Mouse (Mus musculus) intestine, embryonic 15.5 days (tissue): Measurements from ENCODE around the gene Pla2g4e. TPM values are rescaled to one million over a fixed set of nuclear protein-coding genes. Genes with fewer than 3 reads are reported as not detected.
"Not testable (repeated sequence)": the region's sequence is repeated elsewhere in the genome, so short reads cannot be mapped to it uniquely, and the experiment has no call there.

Source experiments
- ATAC-seq: fragments of 200-750 bp; cut with Nextera tagmentation; 2 replicates; pipeline ENCODE4 v1.8.0; 2017; ENCODE audit warnings: moderate TSS enrichment, moderate library complexity
- H3K27ac ChIP-seq: fragments of 300-500 bp; sonication (generic); 2 replicates; pipeline ENCODE4 v1.5.1; 2015; ENCODE audit warnings: mild to moderate bottlenecking, inconsistent platforms
- H3K27me3 ChIP-seq: fragments of 300-500 bp; sonication (generic); replicated peaks from 2 replicates; pipeline ENCODE4 v1.6.1; 2015; ENCODE audit warnings: inconsistent platforms
- H3K36me3 ChIP-seq: fragments of 300-500 bp; sonication (generic); 2 replicates; pipeline ENCODE4 v1.6.1; 2015; ENCODE audit warnings: inconsistent platforms
- H3K4me1 ChIP-seq: fragments of 300-500 bp; sonication (generic); replicated peaks from 2 replicates; pipeline ENCODE4 v1.6.1; 2015; ENCODE audit warnings: inconsistent platforms
- H3K4me2 ChIP-seq: fragments of 300-500 bp; sonication (generic); replicated peaks from 2 replicates; pipeline ENCODE4 v1.6.1; 2015; ENCODE audit warnings: mild to moderate bottlenecking, inconsistent platforms
- H3K4me3 ChIP-seq: fragments of 300-500 bp; sonication (generic); replicated peaks from 2 replicates; pipeline ENCODE4 v1.5.1; 2015; ENCODE audit warnings: inconsistent platforms
- H3K9ac ChIP-seq: fragments of 300-500 bp; sonication (generic); 2 replicates; pipeline ENCODE4 v1.6.1; 2015; ENCODE audit warnings: inconsistent platforms
- H3K9me3 ChIP-seq: fragments of 300-500 bp; sonication (generic); 2 replicates; pipeline ENCODE4 v1.6.1; 2016; ENCODE audit warnings: inconsistent platforms
- WGBS: fragments of 180-500 bp; shearing (Covaris S2); methylation state at CpG from one replicate; pipeline ENCODE4 v1.1.7; 2015; 5-methylcytosine and 5-hydroxymethylcytosine counted together
- polyA plus RNA-seq: library from polyadenylated mRNA; unstranded; fragments of >200 nt; fragmentation: Nextera tagmentation; extraction: Ambion mirVana; gene quantifications from 2 replicates; pipeline ENCODE4 v1.2.1, GENCODE M21; 2015

Gene Pla2g4e
- polyA plus RNA-seq, 1 experiment from 2014 or later = 0.09 TPM

DNA sequence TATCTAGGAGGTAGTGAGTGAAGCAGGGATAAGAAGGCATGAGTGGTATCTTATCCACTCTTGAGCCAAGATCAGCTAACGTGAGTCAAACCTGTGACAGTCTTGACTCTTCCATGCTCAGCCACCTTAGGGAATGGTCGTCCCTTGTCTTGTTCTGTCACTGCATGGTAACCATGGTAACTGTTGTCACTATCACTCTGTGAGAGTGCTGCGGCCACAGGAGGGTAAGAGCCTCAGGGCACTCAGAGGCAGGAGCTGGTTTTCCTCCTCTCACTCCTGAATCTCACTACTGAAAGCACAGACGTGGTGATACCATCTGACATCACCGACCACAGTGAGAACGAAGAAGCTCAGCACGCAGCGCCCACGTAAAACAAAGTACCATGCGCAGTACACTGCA lies 19.7 kb upstream of the Pla2g4e start:
- no peak for ATAC-seq
- Histone ChIP-seq H3K4me3 (no peak overlapping the region), H3K27ac (no peak overlapping the region), H3K4me2 (no peak overlapping the region), H3K36me3 (no peaks in the 10 kb centered on the region), H3K4me1 (0 out of 2 replicates have a peak, but pooled peaks cover 5% of the 10 kb centered on the region), H3K9me3 (no peaks in the 10 kb centered on the region), H3K27me3 (no peaks in the 10 kb centered on the region), H3K9ac (no peak overlapping the region)
- WGBS = 64% methylated on average over 10 of the region's 10 CpGs

DNA sequence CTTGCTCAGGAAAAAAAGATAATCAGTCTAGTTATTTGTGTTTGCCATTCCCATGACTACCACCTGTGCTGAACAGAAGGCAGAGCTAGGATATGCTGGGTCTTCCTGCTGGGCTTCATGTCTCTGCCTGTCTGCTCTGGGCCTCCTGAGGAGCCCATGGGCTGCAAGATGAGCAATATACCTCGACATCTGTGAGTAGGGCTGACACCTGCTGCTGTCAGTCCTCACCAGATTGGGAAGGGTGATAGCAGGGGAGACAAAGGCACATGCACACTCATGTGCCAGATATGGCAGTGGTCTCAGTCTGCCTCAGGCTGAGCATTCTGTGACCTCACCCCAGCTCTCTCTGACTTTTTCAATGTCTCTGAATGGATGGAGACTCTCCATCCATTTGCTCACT lies 17.7 kb upstream of the Pla2g4e start:
- 50% methylated on average over 1 of the region's 1 CpGs for WGBS
- Histone ChIP-seq H3K36me3 (no peaks in the 10 kb centered on the region), H3K27me3 (no peaks in the 10 kb centered on the region), H3K9me3 (no peaks in the 10 kb centered on the region), H3K4me2 (no peak overlapping the region), H3K9ac (no peak overlapping the region), H3K4me1 (no peaks in the 10 kb centered on the region), H3K4me3 (no peak overlapping the region), H3K27ac (no peak overlapping the region)
- no peak for ATAC-seq

DNA sequence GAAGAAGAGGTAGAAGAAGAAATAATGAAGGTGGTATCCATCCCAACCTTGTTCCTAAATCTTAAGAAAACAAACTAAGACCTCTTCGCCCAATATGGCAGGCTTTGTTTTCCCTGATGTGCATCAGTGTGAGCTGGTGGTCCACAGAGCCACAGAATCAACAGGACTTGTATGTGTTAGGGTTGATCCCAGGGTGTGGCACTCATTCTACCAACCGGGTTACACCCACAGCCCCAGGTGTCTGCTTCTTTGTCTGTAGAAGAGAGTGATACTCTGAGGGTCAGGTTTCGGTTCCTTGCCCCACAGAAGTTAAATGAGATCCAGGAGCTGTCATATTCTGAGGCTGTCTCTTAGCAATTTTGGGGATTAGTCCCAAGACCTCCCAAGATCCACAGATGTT lies 16.2 kb upstream of the Pla2g4e start:
- H3K4me3 ChIP-seq = no peak overlapping the region
- H3K9ac ChIP-seq = no peak overlapping the region
- no peak overlapping the region for H3K4me2 ChIP-seq
- 66% methylated on average over 3 of the region's 3 CpGs for WGBS
- no peaks in the 10 kb centered on the region for H3K27me3 ChIP-seq
- H3K4me1 ChIP-seq = no peaks in the 10 kb centered on the region
- ATAC-seq = no peak
- no peaks in the 10 kb centered on the region for H3K36me3 ChIP-seq
- no peak overlapping the region for H3K27ac ChIP-seq
- H3K9me3 ChIP-seq = no peaks in the 10 kb centered on the region

DNA sequence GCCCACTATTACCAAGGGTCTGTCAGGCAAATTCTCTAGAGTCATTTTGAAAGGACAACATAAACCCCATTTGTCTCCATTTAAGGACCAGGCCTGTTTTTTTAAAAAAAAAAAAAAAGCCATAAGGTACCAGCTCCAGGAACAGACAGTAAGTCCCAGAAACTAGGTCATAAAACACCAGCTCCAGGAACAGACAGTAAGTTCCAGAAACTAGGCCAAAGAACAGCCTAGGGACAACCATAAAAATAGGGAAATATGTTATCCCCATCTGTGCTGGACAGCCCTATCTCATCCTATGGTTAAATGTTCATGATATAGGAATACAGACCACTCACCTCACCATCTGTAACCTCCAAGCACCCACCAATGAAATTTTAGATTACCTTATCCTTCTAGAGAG lies 11.1 kb upstream of the Pla2g4e start:
- ATAC-seq = no peak
- no peak overlapping the region for H3K9ac ChIP-seq

DNA sequence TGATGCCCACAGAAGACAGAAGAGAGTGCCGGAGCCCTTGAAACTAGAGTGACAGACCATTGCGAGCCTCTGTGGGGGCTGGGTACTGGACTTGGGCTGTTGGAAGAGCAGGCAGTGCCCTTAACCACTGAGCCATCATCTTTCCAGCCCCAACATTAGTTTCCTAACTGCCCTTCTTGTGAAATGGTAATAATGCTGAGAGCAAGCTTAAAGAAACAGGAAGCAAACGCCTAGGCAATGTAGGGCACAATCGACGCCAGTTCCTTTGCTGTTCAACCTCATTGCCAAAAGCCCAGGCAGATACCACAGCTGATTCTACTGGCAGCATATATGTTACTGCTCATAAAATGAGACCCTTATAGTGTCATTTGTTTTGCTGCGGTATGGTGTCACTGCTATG lies 7.5 kb upstream of the Pla2g4e start:
- no peak overlapping the region for H3K27ac ChIP-seq
- no peak for ATAC-seq
- H3K36me3 ChIP-seq = no peaks in the 10 kb centered on the region
- no peak overlapping the region for H3K4me3 ChIP-seq
- no peak overlapping the region for H3K4me2 ChIP-seq
- H3K9ac ChIP-seq = no peak overlapping the region
- 87% methylated on average over 6 of the region's 6 CpGs for WGBS
- H3K9me3 ChIP-seq = no peaks in the 10 kb centered on the region
- H3K27me3 ChIP-seq = no peaks in the 10 kb centered on the region
- H3K4me1 ChIP-seq = no peaks in the 10 kb centered on the region

More for the DNA sequence above, 11.1 kb upstream of the Pla2g4e start:
- Histone ChIP-seq H3K27me3 (no peaks in the 10 kb centered on the region), H3K4me3 (no peak overlapping the region), H3K36me3 (no peaks in the 10 kb centered on the region), H3K9me3 (no peaks in the 10 kb centered on the region), H3K27ac (no peak overlapping the region), H3K4me2 (no peak overlapping the region), H3K4me1 (no peaks in the 10 kb centered on the region)

DNA sequence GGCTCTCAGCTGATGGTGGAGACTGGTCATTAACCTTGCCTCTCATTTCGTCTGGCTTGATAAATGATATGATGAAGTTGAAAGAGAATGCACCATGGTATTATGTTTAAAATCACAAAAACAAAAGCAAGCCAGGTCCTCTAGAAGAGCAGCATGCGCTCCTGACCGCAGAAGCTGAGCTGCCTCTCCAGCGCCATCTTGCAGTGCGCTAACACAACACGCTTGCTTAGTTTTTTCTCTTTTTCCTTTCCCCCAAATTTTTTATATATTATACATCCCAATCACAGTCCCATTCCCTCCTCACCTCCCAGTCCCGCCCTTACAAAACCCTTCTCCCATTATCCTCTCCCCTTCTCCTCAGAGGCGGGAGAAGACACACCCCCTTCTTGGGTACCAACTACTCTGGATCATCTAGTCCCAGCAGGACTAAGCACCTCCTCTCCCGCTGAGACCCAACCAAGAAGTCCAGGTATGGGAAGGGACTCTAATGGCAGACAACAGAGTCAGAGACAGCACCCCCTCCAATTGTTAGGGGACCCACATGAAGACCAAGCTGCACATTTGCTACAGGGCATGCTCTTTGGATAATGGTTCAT lies 384 bp upstream of the Pla2g4e start:
- Histone ChIP-seq H3K9me3 (no peaks in the 10 kb centered on the region), H3K27ac (no peak overlapping the region), H3K36me3 (no peaks in the 10 kb centered on the region), H3K4me3 (peak overlapping the region; percentile 35), H3K9ac (peak overlapping the region; percentile 28; the same call in 1 of the 2 replicates), H3K27me3 (peaks cover 23% of the 10 kb centered on the region), H3K4me2 (peak overlapping the region; percentile 75), H3K4me1 (0 out of 2 replicates have a peak, but pooled peaks cover 4% of the 10 kb centered on the region)
- no peak for ATAC-seq
- WGBS = 15% methylated on average over 9 of the region's 9 CpGs

DNA sequence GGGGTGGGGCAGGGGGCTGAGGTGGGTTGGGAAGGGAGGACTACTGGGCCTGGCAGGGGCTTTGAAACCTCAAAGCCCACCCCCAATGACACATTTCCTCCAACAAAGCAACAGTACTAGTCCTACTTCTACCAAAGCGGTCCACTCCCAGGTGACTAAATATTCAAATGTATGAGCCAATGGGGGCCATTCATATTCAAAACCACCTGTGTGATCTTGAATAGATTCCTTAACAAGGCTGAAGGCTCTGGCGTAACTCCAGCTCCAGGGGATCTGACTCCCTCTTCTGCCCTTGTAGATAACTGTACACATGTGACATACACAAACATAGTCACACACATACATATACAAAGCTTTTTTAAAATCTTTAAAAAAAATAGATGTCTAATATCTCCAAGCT lies 1.1 kb downstream of the Pla2g4e start:
- H3K9ac ChIP-seq = no peak overlapping the region
- H3K36me3 ChIP-seq = no peaks in the 10 kb centered on the region
- H3K27ac ChIP-seq = no peak overlapping the region
- WGBS = 84% methylated on average over 2 of the region's 2 CpGs
- ATAC-seq = no peak
- 0 out of 2 replicates have a peak, but pooled peaks cover 4% of the 10 kb centered on the region for H3K4me1 ChIP-seq
- no peaks in the 10 kb centered on the region for H3K9me3 ChIP-seq
- no peak overlapping the region for H3K4me2 ChIP-seq
- no peak overlapping the region for H3K4me3 ChIP-seq
- peaks cover 23% of the 10 kb centered on the region for H3K27me3 ChIP-seq

DNA sequence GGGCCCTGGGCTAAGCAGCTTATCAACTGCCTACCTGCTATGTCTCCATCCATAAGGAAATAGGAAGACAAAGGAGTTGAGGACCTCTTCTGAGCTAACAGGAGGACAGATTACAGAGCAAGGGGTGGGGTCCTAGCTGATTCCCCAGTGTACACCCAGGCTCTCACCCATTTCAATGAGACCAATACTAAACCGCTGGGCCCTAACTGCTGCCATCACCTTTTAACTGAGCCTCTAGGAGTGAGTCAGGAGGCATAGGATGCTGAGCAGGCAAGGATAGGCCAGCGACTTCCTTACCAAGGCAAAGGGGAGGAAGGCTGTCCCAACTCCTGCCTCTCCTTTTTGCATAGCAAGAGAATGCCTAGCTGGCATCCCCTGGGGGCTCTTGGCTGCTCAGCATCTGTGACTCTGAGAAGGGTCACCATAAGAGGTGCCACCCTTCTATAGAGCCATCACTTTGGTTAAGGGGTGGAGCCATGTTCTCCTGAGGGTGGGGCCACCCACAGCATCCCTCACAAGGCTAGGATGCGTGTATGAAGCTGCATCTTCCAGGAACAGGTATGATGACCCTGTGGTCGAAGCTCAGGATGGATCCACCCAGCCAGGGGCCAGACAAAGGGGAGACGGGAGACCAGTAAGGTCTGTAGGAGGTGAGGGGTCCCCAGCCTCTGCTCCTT lies 2.2 kb downstream of the Pla2g4e start:
- Histone ChIP-seq H3K27ac (no peak overlapping the region), H3K4me3 (no peak overlapping the region), H3K4me2 (no peak overlapping the region), H3K4me1 (0 out of 2 replicates have a peak, but pooled peaks cover 4% of the 10 kb centered on the region), H3K9ac (no peak overlapping the region), H3K9me3 (no peaks in the 10 kb centered on the region), H3K27me3 (peaks cover 23% of the 10 kb centered on the region), H3K36me3 (no peaks in the 10 kb centered on the region)
- 72% methylated on average over 5 of the region's 5 CpGs for WGBS
- ATAC-seq = no peak

DNA sequence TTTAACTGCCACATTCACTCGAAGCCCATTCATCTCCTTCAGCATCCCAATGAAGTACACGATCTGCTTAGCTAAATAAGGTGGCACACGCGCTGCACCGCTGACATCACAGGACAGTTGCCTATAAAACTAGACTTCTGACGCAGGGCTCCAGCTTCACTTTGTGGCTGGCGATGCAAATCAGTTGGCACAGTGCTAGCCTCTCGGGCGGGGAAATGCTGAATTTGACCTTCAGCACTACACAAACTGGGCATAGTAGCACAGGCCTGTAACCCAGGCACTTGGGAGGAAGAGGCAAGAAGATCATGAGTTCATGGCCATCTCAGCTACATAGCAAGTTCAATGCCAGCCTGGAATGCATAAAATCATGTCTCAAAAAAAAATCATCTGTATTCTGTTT lies 6.4 kb downstream of the Pla2g4e start:
- not testable (repeated sequence) for H3K9me3 ChIP-seq, H3K27me3 ChIP-seq, H3K27ac ChIP-seq, H3K4me1 ChIP-seq, H3K36me3 ChIP-seq, H3K9ac ChIP-seq, H3K4me2 ChIP-seq, H3K4me3 ChIP-seq, ATAC-seq
- WGBS = 89% methylated on average over 9 of the region's 9 CpGs

DNA sequence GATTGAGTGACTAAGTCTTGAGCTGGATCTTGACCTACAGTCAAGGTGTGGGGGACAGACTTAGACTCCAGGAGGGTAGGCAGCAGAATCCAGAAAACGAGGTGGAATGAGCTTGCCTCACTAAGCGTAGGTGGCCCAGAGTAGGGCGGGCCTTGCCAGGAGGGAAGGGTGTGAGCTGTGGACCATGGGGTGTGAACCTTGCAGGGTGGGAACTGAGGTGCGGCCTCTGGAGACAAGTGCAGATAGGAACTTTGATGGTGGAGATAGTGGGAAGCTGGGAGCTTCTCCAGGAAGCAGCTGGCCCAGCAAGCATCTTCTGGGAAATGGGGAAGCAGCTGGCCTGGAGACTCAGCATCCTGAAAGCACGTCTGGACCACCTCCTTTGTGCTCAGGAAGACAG lies 7.4 kb downstream of the Pla2g4e start:
- Histone ChIP-seq H3K36me3 (no peaks in the 10 kb centered on the region), H3K4me2 (no peak overlapping the region), H3K4me3 (no peak overlapping the region), H3K27ac (no peak overlapping the region), H3K9me3 (no peaks in the 10 kb centered on the region), H3K9ac (no peak overlapping the region), H3K27me3 (no peaks in the 10 kb centered on the region), H3K4me1 (no peaks in the 10 kb centered on the region)
- 69% methylated on average over 5 of the region's 5 CpGs for WGBS
- ATAC-seq = no peak

DNA sequence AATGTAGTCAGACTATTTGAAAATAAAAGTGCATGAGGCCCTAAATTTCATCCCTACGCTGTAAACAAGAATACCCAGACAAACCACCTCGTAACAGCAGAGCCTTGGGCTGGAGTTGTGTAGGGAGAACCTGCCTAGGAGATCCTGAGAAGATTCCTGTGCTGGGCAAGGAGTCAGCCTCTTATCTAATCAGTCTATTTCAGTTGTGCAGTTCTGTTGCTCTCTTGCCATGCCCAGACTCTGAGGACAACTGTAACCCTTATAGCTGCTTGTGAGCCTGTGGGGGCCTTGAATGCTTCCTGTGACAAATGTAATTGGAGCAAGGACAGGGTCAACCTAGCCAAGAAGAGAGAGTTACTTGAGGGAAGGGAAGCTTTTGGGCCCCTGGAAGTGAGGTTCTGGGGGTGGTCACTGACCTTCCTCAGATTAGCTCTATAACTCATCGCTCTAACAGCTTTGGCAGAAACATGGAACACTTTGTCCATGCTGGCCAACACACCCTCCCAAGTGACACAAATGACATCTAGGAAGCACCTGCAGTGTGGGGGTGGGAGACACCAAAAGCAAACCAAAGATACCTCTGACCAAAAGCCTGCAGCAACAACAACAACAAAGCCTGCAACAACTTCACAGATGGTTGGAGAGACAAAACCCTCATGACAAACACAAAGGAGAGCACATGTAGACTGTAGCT lies 9.0 kb downstream of the Pla2g4e start:
- Histone ChIP-seq H3K9me3 (no peaks in the 10 kb centered on the region), H3K27me3 (no peaks in the 10 kb centered on the region), H3K9ac (no peak overlapping the region), H3K4me3 (no peak overlapping the region), H3K4me1 (no peaks in the 10 kb centered on the region), H3K4me2 (no peak overlapping the region), H3K27ac (no peak overlapping the region), H3K36me3 (no peaks in the 10 kb centered on the region)
- ATAC-seq = no peak
- 80% methylated on average over 3 of the region's 3 CpGs for WGBS

DNA sequence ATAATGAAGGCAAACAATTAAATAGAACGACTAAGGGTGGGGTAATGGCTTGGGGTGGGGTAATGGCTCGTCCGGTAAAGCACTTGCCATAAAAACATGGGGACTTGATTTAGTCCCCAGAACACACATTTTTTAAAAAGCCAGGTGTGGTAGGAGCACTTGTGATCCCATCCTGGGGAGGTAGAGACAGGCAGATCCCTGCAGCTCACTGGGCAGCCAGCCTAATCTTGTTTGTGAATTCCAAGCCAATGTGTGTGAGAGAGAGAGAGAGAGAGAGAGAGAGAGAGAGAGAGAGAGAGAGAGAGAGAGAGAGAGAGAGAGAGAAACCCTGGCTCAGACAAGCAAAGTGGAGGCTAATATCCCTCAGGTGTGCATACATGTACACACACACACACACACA lies 9.8 kb downstream of the Pla2g4e start:
- Histone ChIP-seq H3K9me3 (no peaks in the 10 kb centered on the region), H3K4me3 (no peak overlapping the region), H3K4me1 (no peaks in the 10 kb centered on the region), H3K27ac (no peak overlapping the region), H3K36me3 (no peaks in the 10 kb centered on the region), H3K27me3 (no peaks in the 10 kb centered on the region), H3K4me2 (no peak overlapping the region), H3K9ac (no peak overlapping the region)
- WGBS = 57% methylated on average over 3 of the region's 3 CpGs
- ATAC-seq = no peak

DNA sequence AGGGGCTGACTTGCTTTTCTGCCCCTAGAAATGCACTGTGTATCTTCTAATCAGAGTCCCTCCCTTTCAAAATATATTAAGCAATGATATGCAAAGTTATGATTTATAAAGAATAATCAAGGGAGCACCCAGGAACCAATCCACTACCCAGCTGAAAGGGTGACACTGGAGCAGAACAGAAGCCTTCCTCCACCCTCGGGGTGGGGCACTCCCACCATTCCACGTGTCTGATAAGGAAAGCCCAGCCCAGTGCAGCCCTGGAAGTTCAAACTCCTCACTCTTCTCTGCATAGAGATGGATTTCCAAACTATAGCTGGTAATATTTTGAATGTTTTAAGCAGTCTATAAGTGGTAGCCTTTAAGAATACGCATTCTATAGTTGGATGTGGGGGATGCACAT lies 13.5 kb downstream of the Pla2g4e start:
- H3K9ac ChIP-seq = no peak overlapping the region
- no peaks in the 10 kb centered on the region for H3K27me3 ChIP-seq
- H3K4me1 ChIP-seq = no peaks in the 10 kb centered on the region
- no peak overlapping the region for H3K4me2 ChIP-seq
- no peaks in the 10 kb centered on the region for H3K36me3 ChIP-seq
- H3K27ac ChIP-seq = no peak overlapping the region
- WGBS = 47% methylated on average over 3 of the region's 3 CpGs
- peak; percentile 82 for ATAC-seq
- no peaks in the 10 kb centered on the region for H3K9me3 ChIP-seq
- no peak overlapping the region for H3K4me3 ChIP-seq
